Mouse (Mus musculus) liver, postnatal 0 days (tissue): ENCODE measurements around the gene Rgs8.

Source experiments
- CTCF ChIP-seq: sonication (generic); IDR thresholded peaks from 2 replicates; pipeline ENCODE4 v1.5.1; 2016; ENCODE audit warnings: antibody characterized with exemption, low read depth
- EP300 ChIP-seq: IDR thresholded peaks from 2 replicates; pipeline ENCODE4 v1.6.1; 2016; ENCODE audit warnings: antibody characterized with exemption, low read depth, mild to moderate bottlenecking

GRCm38 (mm10) chr1:153726636-153727035 lies 73.8 kb downstream of the Rgs8 start:
- no peak for TF ChIP-seq CTCF
- no peak for TF ChIP-seq EP300
